Mouse (Mus musculus): ENCODE measurements around the gene Fgfr2. TPM values are rescaled to one million over a fixed set of nuclear protein-coding genes. Genes with fewer than 3 reads are reported as not detected.

Gene Fgfr2
- polyA plus RNA-seq, 1 experiment from 2014 or later, result 86.9 TPM

GRCm38 (mm10) chr7:130831586-130831985 lies 2291.6 kb downstream of the Fgfr2 start:
- 91% methylated on average over 5 of the region's 5 CpGs for WGBS
- DNase-seq (ENCODE audit: low spot score) (no peak), ATAC-seq (ENCODE audit: insufficient read depth, low FRiP score, low TSS enrichment) (no peak)

GRCm38 (mm10) chr7:130828475-130828874 lies 2294.7 kb downstream of the Fgfr2 start:
- H3K9me3 ChIP-seq (ENCODE audit: control insufficient read depth, low read length), result no peaks in the 10 kb centered on the region
- no peaks in the 10 kb centered on the region for H3K27me3 ChIP-seq (ENCODE audit: control insufficient read depth, insufficient read depth, low read length)
- ATAC-seq (ENCODE audit: insufficient read depth, low FRiP score, low TSS enrichment) (no peak), DNase-seq (ENCODE audit: low spot score) (no peak)
- no peaks in the 10 kb centered on the region for H3K4me1 ChIP-seq (ENCODE audit: control insufficient read depth, insufficient read depth, low read length)
- H3K27ac ChIP-seq (ENCODE audit: low read depth, low read length), result no peak overlapping the region
- WGBS, result 83% methylated on average over 10 of the region's 10 CpGs
- H3K4me2 ChIP-seq (ENCODE audit: low read depth), result no peak overlapping the region
- no peak overlapping the region for H3K9ac ChIP-seq (ENCODE audit: low read length)
- no peak overlapping the region for H3K4me3 ChIP-seq (ENCODE audit: low read depth, low read length)
- no peaks in the 10 kb centered on the region for H3K36me3 ChIP-seq (ENCODE audit: control insufficient read depth, insufficient read depth, low read length)

More at GRCm38 (mm10) chr7:130831586-130831985, 2291.6 kb downstream of the Fgfr2 start:
- Histone ChIP-seq H3K9me3 (ENCODE audit: control insufficient read depth, low read length) (no peaks in the 10 kb centered on the region), H3K36me3 (ENCODE audit: control insufficient read depth, insufficient read depth, low read length) (no peaks in the 10 kb centered on the region), H3K4me1 (ENCODE audit: control insufficient read depth, insufficient read depth, low read length) (peaks cover 5% of the 10 kb centered on the region), H3K27me3 (ENCODE audit: control insufficient read depth, insufficient read depth, low read length) (peaks cover 3% of the 10 kb centered on the region; the same call in 1 of the 2 replicates), H3K4me3 (ENCODE audit: low read depth, low read length) (no peak overlapping the region), H3K9ac (ENCODE audit: low read length) (no peak overlapping the region), H3K27ac (ENCODE audit: low read depth, low read length) (no peak overlapping the region), H3K4me2 (ENCODE audit: low read depth) (no peak overlapping the region)

GRCm38 (mm10) chr7:130827844-130828403 lies 2295.2 kb downstream of the Fgfr2 start:
- Histone ChIP-seq H3K4me3 (ENCODE audit: low read depth, low read length) (no peak overlapping the region), H3K27me3 (ENCODE audit: control insufficient read depth, insufficient read depth, low read length) (no peaks in the 10 kb centered on the region), H3K27ac (ENCODE audit: low read depth, low read length) (no peak overlapping the region), H3K9me3 (ENCODE audit: control insufficient read depth, low read length) (no peaks in the 10 kb centered on the region), H3K4me1 (ENCODE audit: control insufficient read depth, insufficient read depth, low read length) (no peaks in the 10 kb centered on the region), H3K9ac (ENCODE audit: low read length) (no peak overlapping the region), H3K36me3 (ENCODE audit: control insufficient read depth, insufficient read depth, low read length) (no peaks in the 10 kb centered on the region), H3K4me2 (ENCODE audit: low read depth) (no peak overlapping the region)
- DNase-seq (ENCODE audit: low spot score) (no peak), ATAC-seq (ENCODE audit: insufficient read depth, low FRiP score, low TSS enrichment) (no peak)
- WGBS, result 91% methylated on average over 9 of the region's 9 CpGs

GRCm38 (mm10) chr7:130827431-130827830 lies 2295.7 kb downstream of the Fgfr2 start:
- Histone ChIP-seq H3K27ac (ENCODE audit: low read depth, low read length) (no peak overlapping the region), H3K9ac (ENCODE audit: low read length) (no peak overlapping the region), H3K4me2 (ENCODE audit: low read depth) (no peak overlapping the region), H3K27me3 (ENCODE audit: control insufficient read depth, insufficient read depth, low read length) (no peaks in the 10 kb centered on the region), H3K4me3 (ENCODE audit: low read depth, low read length) (no peak overlapping the region), H3K9me3 (ENCODE audit: control insufficient read depth, low read length) (no peaks in the 10 kb centered on the region), H3K36me3 (ENCODE audit: control insufficient read depth, insufficient read depth, low read length) (no peaks in the 10 kb centered on the region), H3K4me1 (ENCODE audit: control insufficient read depth, insufficient read depth, low read length) (no peaks in the 10 kb centered on the region)
- peak; percentile 37 for DNase-seq (ENCODE audit: low spot score)
- WGBS, result 59% methylated on average over 3 of the region's 3 CpGs
- ATAC-seq (ENCODE audit: insufficient read depth, low FRiP score, low TSS enrichment), result no peak

- WGBS, result 83% methylated on average over 3 of the region's 3 CpGs
- H3K9me3 ChIP-seq (ENCODE audit: control insufficient read depth, low read length), result no peaks in the 10 kb centered on the region
Observed at GRCm38 (mm10) chr7:130826343-130826742, 2296.8 kb downstream of the Fgfr2 start.

GRCm38 (mm10) chr7:130823992-130824391 lies 2299.2 kb downstream of the Fgfr2 start:
- Histone ChIP-seq H3K4me1 (ENCODE audit: control insufficient read depth, insufficient read depth, low read length) (no peaks in the 10 kb centered on the region), H3K27me3 (ENCODE audit: control insufficient read depth, insufficient read depth, low read length) (no peaks in the 10 kb centered on the region), H3K9ac (ENCODE audit: low read length) (no peak overlapping the region), H3K4me3 (ENCODE audit: low read depth, low read length) (no peak overlapping the region), H3K36me3 (ENCODE audit: control insufficient read depth, insufficient read depth, low read length) (no peaks in the 10 kb centered on the region), H3K27ac (ENCODE audit: low read depth, low read length) (no peak overlapping the region), H3K4me2 (ENCODE audit: low read depth) (no peak overlapping the region), H3K9me3 (ENCODE audit: control insufficient read depth, low read length) (no peaks in the 10 kb centered on the region)
- no peak for ATAC-seq (ENCODE audit: insufficient read depth, low FRiP score, low TSS enrichment)
- WGBS, result 81% methylated on average over 9 of the region's 9 CpGs
- no peak for DNase-seq (ENCODE audit: low spot score)

More at GRCm38 (mm10) chr7:130826343-130826742, 2296.8 kb downstream of the Fgfr2 start:
- no peaks in the 10 kb centered on the region for H3K4me1 ChIP-seq (ENCODE audit: control insufficient read depth, insufficient read depth, low read length)
- no peak overlapping the region for H3K4me3 ChIP-seq (ENCODE audit: low read depth, low read length)
- no peak overlapping the region for H3K4me2 ChIP-seq (ENCODE audit: low read depth)
- no peak for DNase-seq (ENCODE audit: low spot score)
- H3K27me3 ChIP-seq (ENCODE audit: control insufficient read depth, insufficient read depth, low read length), result no peaks in the 10 kb centered on the region
- H3K27ac ChIP-seq (ENCODE audit: low read depth, low read length), result no peak overlapping the region
- no peaks in the 10 kb centered on the region for H3K36me3 ChIP-seq (ENCODE audit: control insufficient read depth, insufficient read depth, low read length)
- no peak overlapping the region for H3K9ac ChIP-seq (ENCODE audit: low read length)
- ATAC-seq (ENCODE audit: insufficient read depth, low FRiP score, low TSS enrichment), result no peak

- Histone ChIP-seq H3K27me3 (ENCODE audit: control insufficient read depth, insufficient read depth, low read length) (no peaks in the 10 kb centered on the region), H3K4me2 (ENCODE audit: low read depth) (no peak overlapping the region), H3K36me3 (ENCODE audit: control insufficient read depth, insufficient read depth, low read length) (no peaks in the 10 kb centered on the region), H3K27ac (ENCODE audit: low read depth, low read length) (no peak overlapping the region), H3K4me3 (ENCODE audit: low read depth, low read length) (no peak overlapping the region), H3K9ac (ENCODE audit: low read length) (no peak overlapping the region), H3K4me1 (ENCODE audit: control insufficient read depth, insufficient read depth, low read length) (no peaks in the 10 kb centered on the region), H3K9me3 (ENCODE audit: control insufficient read depth, low read length) (no peaks in the 10 kb centered on the region)
- ATAC-seq (ENCODE audit: insufficient read depth, low FRiP score, low TSS enrichment) (no peak), DNase-seq (ENCODE audit: low spot score) (no peak)
- WGBS, result 78% methylated on average over 10 of the region's 10 CpGs
Observed at GRCm38 (mm10) chr7:130819624-130820023, 2303.5 kb downstream of the Fgfr2 start.

- H3K4me2 ChIP-seq (ENCODE audit: low read depth), result no peak overlapping the region
- WGBS, result 85% methylated on average over 5 of the region's 5 CpGs
- H3K36me3 ChIP-seq (ENCODE audit: control insufficient read depth, insufficient read depth, low read length), result no peaks in the 10 kb centered on the region
- H3K9me3 ChIP-seq (ENCODE audit: control insufficient read depth, low read length), result no peaks in the 10 kb centered on the region
- ATAC-seq (ENCODE audit: insufficient read depth, low FRiP score, low TSS enrichment), result no peak
- H3K4me1 ChIP-seq (ENCODE audit: control insufficient read depth, insufficient read depth, low read length), result no peaks in the 10 kb centered on the region
- H3K9ac ChIP-seq (ENCODE audit: low read length), result no peak overlapping the region
- H3K27me3 ChIP-seq (ENCODE audit: control insufficient read depth, insufficient read depth, low read length), result no peaks in the 10 kb centered on the region
- H3K4me3 ChIP-seq (ENCODE audit: low read depth, low read length), result no peak overlapping the region
- DNase-seq (ENCODE audit: low spot score), result no peak
- no peak overlapping the region for H3K27ac ChIP-seq (ENCODE audit: low read depth, low read length)
Observed at GRCm38 (mm10) chr7:130818813-130819212, 2304.3 kb downstream of the Fgfr2 start.

GRCm38 (mm10) chr7:130816243-130816642 lies 2306.9 kb downstream of the Fgfr2 start:
- DNase-seq (ENCODE audit: low spot score), result no peak
- H3K4me2 ChIP-seq (ENCODE audit: low read depth), result no peak overlapping the region
- no peaks in the 10 kb centered on the region for H3K9me3 ChIP-seq (ENCODE audit: control insufficient read depth, low read length)
- H3K4me1 ChIP-seq (ENCODE audit: control insufficient read depth, insufficient read depth, low read length), result no peaks in the 10 kb centered on the region
- WGBS, result 88% methylated on average over 7 of the region's 7 CpGs
- H3K27ac ChIP-seq (ENCODE audit: low read depth, low read length), result no peak overlapping the region
- no peaks in the 10 kb centered on the region for H3K36me3 ChIP-seq (ENCODE audit: control insufficient read depth, insufficient read depth, low read length)
- ATAC-seq (ENCODE audit: insufficient read depth, low FRiP score, low TSS enrichment), result no peak
- H3K9ac ChIP-seq (ENCODE audit: low read length), result no peak overlapping the region
- H3K4me3 ChIP-seq (ENCODE audit: low read depth, low read length), result no peak overlapping the region
- no peaks in the 10 kb centered on the region for H3K27me3 ChIP-seq (ENCODE audit: control insufficient read depth, insufficient read depth, low read length)
